Mouse (Mus musculus) lung, adult 18-20 months (tissue): Measurements from ENCODE around the gene Carnmt1.

Experiments used
- DNase-seq, 2 experiments: peaks; one replicate each; pipeline ENCODE4 v3.0.0; 2022; ENCODE audit warnings: mixed read lengths in 2 of 2

Gene Carnmt1

DNA sequence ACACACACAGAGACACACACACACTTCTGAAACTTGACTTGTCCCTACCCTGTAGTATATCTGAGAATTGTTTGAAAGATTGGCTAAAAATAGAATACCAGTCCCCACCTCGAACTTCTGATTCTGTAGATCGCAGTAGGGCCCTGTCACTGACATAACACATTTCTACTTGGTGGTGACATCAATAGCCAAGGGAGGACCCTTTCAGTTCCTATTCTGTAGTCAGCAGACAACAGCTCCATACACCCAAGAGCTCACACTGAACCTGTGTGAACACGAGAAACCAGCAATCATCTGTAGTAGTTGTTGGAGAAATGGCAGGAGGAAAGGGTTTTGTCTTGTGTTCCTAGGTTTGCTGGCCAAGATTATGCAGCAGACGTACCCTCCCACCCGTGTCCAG is 15.6 kb upstream of the Carnmt1 start:
- no peak for DNase-seq

DNA sequence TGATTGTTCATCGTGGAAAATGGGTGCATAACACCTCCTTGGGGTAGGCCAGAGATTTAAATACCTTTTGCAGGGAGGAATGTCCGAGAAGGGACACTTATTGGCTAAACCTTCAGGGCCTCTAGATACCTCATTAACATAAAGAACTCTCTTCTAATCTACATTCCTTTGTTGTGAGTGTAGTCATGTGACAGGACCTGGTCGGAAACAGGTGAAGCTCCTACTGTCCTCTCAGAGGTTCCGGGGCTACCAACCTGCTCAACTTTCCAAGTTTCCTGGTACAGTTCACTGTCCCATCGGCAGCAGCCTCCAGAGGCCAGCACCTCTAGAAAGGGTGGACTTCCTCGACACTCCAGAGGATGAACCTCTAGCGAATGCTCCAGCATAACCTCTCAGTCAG is 14.6 kb upstream of the Carnmt1 start:
- DNase-seq = no peak

DNA sequence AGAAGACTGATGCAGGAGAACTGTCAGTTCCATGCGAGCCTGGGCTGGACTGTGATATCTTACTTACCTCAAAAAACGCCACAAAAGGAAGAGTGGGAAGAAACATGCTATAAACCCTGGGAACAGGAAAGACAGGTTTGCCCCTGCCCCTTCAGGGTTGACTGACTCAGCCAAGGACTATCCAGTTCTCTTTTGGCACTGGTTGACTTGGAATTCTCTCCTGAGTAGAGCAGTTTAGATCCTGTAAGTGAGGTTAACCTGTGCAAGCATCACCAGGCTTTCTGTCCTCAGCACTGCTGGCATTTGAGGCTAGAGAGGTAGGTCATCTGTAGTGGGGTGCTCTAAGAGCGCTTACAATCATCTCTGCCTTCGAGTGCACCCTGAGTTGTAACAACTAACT is 12.1 kb upstream of the Carnmt1 start:
- DNase-seq = peak in 1 of 2 experiments; percentile 50

DNA sequence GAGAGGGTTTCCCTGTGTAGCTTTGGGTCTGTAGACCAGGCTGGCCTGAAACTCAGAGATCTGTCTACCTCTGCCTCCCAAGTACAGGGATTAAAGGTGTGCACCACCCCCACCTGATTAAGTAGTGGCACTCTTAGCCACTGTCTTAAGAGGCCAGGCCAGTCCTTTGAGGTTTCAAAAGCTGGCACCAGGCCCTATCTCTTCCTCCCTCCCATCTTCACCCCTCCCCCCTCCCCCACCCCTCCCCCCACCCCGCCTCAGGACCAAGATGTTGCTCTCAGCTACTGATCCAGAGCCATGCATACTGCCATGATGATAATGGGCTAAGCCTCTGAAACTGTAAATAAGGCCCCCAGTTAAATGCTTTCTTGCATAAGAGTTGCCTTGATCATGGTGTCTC is 11.2 kb upstream of the Carnmt1 start:
- DNase-seq = no peak

DNA sequence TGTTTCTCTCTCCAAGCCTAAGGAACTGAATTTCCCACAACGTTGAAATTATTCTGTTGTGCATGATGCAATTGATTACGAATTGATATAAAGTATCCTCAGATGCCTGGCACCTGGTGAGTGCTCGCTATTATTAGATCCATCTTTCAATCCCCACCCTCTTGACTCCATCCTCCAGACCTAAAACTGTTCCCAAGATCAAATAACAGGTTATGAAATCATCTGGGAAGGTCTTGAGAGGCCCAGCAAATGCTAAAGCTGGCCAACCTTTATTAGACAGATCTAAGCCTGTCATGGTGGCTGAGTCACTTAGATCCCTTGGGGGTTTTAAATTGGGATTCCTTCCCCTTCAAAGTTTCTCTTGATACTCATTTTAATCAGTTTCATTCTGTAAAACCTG is 10.1 kb upstream of the Carnmt1 start:
- no peak for DNase-seq

DNA sequence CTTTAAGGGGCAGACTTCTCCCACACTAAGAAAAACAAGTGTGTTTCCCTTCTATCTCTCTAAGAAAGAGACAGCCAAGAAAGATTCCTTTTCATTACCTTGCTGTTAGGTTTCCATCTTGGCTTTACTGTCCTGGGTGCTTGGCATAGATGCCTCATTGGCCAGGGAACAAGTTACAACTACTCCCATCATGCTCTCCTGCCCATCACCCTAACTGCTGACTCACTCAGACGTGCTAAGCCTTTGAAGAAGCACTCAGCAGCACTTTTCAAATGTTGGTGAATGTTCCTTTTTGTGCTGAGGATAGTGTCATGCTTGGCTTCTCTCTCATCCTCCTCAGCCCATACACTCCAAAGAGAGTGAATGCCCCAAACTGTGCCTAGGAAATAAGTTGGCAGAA is 8.9 kb upstream of the Carnmt1 start:
- no peak for DNase-seq

DNA sequence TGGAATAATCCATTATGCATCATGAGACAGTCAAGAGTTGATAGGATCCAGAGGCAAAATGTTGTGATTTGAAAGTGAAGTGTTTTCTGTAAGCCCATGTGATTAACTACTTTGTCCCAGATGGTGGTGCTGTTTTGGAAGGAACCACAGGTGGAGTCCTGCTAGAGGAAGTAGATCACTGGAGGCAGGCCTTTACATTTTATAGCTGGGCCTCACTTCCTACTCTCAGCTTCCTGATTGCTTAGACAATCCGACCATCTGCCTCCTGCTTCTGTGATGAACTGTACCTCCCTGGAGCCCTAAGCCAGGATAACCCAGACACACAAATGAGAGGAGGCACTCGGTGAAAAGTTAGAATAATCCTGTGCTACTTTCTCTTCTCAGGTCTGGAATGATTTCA is 6.7 kb upstream of the Carnmt1 start:
- DNase-seq = no peak

DNA sequence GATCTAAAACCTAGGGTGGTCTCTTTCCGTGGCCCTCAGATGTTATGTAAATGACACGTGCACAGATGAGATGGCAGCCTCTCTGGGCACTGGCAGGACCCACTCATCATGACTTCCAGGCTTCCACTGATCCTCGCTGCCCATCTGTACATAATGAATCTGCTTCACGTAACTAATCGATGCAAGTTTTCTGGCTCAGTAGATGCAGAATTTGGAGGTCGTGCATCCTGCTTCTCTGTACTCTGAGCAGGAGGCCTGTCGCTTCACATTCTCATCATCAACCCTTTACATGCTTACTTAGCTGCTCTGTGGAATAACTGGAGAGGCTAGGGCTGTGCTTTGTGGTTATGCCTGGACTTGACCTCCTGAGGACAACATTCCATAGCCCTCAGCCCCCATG is 3.6 kb upstream of the Carnmt1 start:
- DNase-seq = no peak

DNA sequence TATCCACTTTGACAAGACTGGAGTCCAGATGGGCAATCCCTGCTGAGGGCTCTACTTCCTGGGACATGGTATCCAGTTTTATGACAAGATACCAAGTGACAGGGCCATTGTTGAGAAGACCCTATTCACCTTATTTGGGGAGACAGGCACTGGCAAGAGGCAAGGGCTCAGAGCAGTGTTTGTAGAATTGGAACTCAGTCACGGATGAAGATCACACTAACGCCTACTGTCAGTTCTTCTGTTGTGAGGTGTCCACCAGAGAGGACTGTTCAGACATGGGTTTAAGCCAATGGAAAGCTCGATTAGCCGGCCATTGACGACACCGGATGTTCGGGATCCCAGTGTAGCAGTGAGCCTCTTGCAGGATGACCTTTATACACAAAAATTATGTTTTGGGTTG is 1.0 kb upstream of the Carnmt1 start:
- DNase-seq = no peak

DNA sequence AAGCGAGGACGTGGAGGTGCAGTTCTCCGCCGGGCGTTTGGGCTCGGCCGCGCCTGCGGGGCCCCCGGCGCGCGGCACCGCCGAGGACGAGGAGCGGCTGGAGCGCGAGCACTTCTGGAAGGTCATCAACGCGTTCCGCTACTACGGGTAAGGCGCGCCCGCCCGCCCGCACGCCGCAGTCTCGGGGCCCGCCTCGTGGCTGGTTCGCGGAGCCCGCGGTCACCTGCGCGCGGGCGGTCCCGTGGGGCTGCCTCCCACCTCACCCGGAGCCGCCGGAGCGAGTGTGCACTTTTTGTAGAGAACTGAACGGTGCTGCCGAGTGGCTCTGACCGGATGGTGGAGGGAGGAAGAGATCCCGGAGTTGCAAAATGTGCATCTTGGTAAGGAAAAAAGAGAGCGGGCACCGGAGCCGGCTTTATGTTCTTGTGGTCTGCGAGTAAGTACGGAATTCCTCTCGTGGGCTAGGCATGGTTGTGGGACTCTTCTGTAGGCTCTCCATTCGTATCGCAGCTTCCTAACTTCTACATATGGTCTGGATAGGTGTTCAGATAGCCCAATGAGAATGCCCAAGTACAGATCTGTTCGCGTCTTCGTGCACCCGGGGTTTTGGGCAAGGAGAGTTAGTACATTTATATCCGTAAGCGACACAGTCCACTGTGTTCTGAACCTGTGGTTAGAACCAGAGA is 635 bp downstream of the Carnmt1 start:
- peak in 1 of 2 experiments; percentile 29 for DNase-seq

DNA sequence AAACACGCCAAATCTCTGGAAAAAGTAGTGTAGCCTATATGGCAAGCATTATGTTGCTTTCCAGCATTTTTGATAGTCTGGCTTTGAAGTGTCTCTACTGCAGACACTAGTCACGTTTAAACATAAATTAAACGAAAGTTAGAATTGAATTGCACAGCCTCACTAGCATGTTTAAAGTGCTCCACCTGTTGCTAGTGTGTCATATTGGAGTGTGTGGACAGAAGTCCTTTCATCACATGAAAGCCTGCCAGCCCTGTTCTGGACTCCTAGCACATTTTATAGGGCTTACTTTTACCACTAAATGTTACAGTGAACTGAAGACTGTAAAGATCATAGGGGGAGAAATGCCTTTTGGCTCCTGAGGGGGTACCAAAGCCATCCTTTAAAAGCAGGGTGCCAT is 1.9 kb downstream of the Carnmt1 start:
- DNase-seq = no peak

DNA sequence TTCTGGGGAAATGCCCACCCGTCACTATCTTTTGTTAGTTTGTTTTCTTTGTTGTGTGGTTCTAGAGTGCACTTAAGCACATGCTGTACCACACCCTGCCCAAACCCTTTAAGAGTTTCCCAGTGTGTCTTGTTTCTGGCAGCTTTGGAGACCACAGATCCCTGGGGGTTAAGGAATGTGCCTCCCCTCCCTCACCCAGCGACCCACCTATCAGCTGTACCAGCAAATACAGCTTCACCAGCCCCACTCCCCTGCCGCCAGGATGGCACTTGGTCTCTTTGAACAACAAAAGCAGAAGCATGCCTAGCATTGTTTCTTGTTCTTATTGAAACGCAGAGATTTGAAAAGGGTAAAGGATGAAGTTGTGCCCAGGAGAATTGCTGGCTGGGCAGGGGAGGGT is 2.6 kb downstream of the Carnmt1 start:
- DNase-seq = no peak

DNA sequence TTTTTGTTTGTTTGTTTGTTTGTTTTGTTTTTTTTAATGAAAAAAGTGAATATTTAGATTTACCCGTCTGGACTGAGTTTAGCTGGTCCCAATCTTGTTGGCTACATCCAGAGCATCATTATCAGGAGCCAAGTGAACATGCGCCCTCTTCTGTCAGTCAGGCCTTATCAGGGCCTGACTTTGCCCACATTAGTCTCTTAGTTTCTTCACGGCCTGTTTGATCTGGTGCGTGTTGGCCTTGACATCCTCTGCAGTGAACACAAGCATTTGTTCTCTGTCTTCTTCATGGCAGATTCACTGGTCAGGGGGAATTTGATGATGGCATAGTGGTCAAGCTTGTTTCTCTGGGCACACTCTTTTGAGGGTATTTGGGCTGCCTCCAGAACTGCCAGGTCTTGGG is 11.6 kb downstream of the Carnmt1 start:
- no peak for DNase-seq

DNA sequence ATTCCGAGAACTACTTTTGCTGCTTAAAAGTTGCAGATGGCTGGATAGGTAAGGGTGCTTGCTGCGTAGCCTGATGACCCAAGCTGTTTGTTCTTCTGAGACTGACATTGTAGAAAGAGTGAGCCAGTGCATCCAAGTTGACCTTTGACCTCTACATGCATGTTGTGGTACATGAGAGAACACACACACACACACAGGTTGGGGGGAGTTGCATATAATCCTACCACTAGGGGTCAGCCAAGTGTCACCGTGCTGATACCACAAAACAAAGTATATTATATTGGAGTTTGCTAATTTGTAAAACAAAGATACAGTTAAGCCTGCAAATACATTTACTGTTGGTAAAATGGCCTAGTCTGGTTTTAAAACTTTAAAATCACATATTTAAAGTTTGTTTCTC is 17.0 kb downstream of the Carnmt1 start:
- DNase-seq = peak in 1 of 2 experiments; percentile 43

DNA sequence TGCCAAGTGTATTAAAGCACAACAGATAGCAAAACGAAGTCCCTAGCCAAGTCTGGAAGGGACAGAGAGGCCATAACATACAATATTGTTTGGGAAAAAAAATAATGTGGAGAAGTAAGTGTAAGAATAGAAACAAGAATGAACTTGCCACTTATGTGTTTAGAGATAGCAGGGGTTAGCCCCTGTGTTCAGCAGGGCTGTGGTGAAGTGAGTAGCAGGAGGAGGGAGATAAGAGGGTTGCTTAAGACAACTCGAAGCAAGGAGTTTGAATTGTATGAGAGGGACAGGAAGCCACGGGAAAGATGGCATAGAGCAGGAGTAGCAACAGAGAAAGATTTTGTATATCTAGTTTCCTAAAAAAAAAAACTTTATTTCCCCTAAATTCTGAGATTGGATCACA is 21.6 kb downstream of the Carnmt1 start:
- no peak for DNase-seq

DNA sequence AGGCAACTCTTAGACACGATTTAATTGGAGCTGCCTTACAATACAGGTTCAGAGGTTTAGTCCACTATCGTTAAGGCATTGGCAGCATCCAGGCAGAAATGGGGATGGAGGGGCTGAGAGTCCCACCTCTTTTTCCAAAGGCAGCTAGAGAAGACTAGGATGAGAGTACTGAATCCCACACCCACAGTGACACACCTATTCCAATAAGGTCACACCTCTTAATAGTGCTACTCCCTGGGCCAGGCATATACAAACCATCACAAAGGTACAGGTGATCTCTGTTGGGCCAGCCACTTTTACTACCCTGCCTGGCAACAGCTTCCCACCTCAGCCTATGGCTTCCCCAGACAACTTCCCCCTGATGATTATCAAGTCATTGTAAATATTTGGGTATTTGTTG is 22.2 kb downstream of the Carnmt1 start:
- DNase-seq = no peak

DNA sequence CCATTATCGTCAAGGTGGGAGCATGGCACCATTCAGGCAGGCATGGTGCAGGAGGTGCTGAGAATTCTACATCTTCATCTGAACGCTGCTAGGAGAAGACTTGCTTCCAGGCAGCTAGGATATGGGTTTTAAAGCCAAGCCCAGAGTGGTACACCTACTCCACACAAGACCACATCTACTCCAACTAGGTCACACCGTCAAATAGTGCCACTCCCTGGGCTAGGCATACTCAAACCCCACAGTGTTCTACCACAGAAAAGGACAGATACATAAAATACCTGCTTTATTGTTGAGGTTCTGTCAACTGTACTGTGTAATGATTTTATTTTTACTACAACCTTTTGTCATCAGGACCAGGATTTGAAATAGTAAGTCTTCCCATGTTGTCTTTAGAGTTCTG is 24.6 kb downstream of the Carnmt1 start:
- no peak for DNase-seq

DNA sequence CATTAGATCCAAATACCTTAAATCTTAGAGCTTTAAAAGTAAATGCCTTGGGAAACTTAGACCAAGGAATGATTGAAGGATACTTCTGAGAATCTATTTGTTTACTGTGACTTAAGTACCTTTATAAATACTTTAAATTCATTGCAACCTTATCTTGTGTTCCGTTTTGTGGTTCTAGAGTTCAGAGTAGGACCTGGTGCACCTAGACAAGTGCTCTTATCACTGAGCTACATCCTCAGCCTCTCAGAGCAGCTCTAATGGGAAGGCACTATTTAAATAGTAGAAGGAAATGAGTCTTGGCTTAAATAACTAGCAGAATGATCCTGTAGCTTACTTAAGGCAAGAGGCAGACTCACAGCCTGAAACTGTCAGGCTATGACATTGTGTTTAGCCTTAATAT is 25.0 kb downstream of the Carnmt1 start:
- no peak for DNase-seq

DNA sequence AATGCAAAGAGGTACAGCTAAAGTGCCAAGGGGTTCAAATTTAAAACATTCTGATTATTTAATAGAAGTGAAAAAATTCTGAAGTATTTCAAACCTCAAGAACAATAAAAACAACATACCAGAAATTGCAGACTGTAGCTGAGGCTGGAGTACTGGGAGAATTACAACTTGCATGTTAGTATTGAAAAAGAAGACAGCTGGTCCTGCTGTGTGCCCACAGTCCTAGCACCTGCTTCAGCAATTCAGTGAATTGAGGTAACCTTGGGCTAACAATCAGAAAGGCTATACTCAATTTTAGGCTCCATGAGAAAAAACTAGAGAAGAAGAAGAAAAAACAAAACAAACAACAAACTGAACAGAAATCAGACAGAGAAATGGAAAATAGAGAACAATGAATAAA is 37.5 kb downstream of the Carnmt1 start:
- no peak for DNase-seq

DNA sequence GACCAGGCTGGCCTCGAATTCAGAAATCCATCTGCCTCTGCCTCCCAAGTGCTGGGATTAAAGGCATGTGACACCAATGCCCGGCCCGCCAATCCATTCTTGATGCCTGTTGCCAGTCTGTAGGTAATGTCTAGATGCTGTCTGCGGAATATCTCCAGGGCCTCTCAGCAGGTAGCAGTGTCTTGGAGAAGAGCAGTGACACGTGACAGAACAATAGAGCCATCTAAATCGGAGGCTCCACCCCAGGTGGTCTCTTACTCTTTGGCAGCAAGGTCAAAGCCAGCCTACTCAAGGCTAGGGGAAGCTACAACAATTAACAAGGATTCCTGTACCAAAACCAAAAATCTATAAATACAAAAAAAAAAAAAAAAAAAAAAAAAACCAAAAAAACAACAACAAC is 40.3 kb downstream of the Carnmt1 start:
- DNase-seq = no peak

DNA sequence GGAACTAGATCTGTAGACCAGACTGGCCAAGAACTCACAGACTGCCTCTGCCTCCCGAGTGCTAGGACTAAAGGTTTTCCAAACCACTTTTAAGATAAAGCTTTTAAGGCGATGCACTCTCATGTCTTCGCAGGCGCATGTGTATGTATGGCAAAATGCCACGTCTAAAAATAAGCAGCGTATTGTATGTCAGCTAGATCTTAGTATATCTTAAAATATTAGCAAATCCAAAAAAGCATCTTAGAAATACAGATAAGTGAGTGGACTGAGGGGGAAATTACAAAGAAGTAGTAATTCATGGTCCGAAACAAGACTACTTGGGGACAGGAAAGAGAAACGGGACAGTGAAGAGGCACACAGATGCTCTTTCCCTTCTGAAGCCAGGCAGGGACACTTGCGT is 41.0 kb downstream of the Carnmt1 start:
- no peak for DNase-seq

DNA sequence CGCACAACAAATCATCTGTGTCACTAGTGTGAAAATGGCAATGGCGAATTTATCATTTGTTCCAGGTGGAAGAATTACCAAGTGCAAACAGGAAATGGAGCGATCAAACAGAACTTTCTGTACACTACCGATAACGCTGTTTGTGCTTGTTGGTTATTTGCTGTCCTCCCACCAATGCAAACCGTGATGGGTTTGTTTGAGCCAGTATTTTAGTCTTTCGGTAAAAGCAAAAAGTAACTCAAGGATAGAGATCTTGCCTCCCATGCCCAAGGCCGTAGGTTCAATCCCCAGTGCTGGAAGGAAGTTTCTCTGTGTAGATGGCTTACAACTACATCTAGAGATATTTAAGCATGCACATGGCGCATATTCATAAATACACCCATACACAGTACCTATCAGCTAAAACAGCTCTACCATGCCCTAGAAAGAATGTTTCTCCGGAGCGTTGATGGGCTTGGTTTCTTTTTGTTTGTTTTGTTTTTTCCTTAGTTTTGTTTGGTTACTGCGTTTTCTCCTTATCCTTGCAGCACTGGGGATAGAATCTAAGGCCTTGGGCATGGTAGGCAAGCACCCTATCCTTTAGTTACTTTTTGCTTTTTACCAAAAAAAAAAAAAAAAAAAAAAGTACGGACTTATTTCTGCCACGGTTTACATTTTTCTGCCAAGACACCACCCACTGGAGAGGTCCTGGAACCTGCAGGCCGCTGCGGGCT is 41.7 kb downstream of the Carnmt1 start:
- no peak for DNase-seq

DNA sequence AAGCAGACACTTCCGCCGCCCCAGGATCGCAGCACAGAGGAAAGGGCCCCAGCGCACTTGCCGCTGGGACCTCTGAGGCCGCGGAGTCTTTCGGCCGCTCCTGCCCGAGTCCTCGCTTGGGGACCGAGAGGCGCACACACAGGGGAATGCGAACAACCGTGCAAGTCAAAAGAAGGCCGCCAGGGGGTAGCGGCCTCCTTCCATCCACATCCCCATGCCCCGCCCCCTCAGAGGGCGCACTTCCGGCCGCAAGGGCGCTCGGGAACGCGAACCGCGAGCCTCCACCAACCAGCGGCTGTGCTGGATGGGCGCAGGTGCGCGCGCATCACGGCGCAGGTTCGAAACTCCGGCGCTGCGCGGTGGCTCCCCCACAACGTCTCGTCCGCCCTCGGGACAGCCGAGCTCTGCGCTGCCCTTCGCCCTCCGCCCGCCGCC is 42.3 kb downstream of the Carnmt1 start, which contains the start of gene D030056L22Rik:
TSS of gene D030056L22Rik (plus strand) at position 328 of the 435 bp plus-strand sequence.
- peak; percentile 97 to 98 for DNase-seq

DNA sequence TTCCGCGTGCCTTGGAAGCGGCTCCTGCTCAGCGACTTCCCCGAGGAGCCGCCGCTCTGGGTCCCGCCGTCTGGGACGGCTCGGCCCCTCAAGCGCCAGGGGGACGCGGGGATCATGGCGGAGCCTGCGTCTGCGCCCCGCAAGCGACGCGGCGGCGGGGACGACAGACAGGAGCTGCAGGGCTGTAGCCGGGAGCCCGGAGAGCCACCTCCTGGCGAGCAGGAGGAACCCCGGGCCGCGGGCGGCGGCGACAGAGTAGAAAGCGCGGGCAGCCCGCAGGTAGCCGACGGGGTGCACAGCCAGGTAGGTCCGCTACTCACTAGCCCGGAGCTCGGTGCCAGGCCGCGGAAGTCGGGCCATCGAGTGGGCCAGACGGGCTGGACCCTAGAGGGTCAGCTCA is 42.8 kb downstream of the Carnmt1 start:
- peak; percentile 54 to 62 for DNase-seq

DNA sequence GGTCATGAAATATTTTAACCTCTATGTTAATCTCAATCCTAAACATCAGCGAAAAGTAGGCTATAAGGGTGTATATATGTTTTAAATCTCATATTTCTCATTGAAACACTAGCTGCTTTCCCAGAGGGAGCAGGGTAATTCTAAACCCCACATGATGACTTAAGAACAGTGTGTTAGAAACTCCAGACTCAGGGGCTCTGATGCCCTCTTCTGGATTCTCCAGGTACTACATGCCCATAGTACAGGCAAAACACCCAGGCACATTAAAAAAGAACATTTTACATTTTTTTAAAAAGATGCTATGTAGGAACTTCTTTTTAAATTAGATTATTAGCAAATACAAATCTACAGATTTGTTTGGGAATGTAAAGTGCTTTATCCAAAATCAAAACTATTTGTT is 45.8 kb downstream of the Carnmt1 start:
- DNase-seq = peak; percentile 44 to 74
